Mouse (Mus musculus) thymus, postnatal 25 days (tissue): ENCODE results near the gene Gp1ba.

Source experiments
- DNase-seq: peaks from one replicate; pipeline ENCODE4 v3.0.0; 2022

Gene Gp1ba

GRCm38 (mm10) chr11:70674014-70674413 lies 35.1 kb downstream of the Gp1ba start:
- DNase-seq = no peak

GRCm38 (mm10) chr11:70674501-70674900 lies 35.6 kb downstream of the Gp1ba start:
- no peak for DNase-seq

DNA sequence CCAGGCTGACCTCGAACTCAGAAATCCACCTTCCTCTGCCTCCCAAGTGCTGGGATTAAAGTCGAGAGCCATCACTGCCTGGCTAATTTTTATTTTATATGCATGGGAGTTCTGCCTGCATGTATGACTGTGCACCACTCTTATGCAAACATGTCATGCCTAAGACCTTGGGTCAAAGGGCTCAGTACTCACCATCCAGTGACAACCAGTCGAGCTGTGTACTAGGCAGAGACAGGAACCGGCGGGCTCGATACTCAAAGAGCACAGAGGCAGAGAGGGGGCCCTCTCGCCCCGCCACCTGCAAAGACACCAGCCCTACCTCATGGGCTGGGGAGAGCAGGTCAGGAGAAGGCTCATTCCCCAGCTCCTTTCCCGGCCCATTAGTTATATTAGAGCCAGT lies 39.2 kb downstream of the Gp1ba start:
- no peak for DNase-seq

GRCm38 (mm10) chr11:70678576-70678975 lies 39.7 kb downstream of the Gp1ba start:
- DNase-seq = no peak

GRCm38 (mm10) chr11:70679361-70679760 lies 40.4 kb downstream of the Gp1ba start:
- no peak for DNase-seq

GRCm38 (mm10) chr11:70679894-70680293 lies 41.0 kb downstream of the Gp1ba start:
- no peak for DNase-seq

DNA sequence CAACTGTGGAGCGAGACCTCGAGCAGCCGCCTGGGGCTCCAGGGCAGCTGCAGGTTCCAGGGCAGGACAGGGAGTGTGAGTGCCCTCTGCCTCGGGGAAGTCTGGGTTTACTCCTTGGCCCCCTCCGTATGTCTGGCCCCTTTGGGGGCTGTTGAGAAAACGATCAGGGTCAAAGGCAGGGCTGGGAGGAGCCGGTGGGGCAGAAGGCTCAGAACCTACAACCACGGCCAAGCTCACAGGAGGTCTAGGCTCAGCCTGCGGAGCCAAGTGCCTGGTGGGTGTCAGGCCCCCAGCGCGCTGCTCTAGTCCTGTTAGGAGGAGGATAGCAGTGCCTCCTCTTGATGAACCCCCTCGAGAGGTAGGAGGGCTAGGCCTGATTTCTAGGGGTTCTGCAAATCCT lies 42.2 kb downstream of the Gp1ba start:
- no peak for DNase-seq

GRCm38 (mm10) chr11:70681897-70682581 lies 43.1 kb downstream of the Gp1ba start:
- DNase-seq = no peak

DNA sequence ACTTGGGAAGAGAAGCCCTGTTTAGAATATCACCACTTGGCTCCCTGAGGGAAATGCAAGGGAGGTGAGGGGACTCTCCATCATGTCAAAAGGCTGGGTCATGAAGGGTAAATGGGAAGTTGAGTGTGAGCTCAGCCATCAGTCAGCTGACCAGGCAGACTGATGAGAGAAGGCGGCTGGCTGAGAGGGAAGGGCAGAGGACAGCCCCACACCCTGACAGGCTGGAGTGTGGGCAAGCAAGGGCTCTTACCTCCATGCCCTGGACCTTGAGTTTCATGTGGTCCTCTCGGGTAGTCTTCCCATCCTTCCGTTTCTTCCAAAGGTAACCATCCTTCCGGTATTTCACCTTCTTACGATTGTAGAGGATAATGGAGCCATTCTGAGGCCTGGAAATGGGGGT lies 44.7 kb downstream of the Gp1ba start:
- no peak for DNase-seq

GRCm38 (mm10) chr11:70686901-70687566 lies 48.1 kb downstream of the Gp1ba start:
- no peak for DNase-seq

- peak; percentile 91 for DNase-seq
Measured at GRCm38 (mm10) chr11:70687601-70688199, 48.8 kb downstream of the Gp1ba start, which contains the start of gene Camta2. Gene Camta2, minus strand, starts transcription at chr11:70688105.

DNA sequence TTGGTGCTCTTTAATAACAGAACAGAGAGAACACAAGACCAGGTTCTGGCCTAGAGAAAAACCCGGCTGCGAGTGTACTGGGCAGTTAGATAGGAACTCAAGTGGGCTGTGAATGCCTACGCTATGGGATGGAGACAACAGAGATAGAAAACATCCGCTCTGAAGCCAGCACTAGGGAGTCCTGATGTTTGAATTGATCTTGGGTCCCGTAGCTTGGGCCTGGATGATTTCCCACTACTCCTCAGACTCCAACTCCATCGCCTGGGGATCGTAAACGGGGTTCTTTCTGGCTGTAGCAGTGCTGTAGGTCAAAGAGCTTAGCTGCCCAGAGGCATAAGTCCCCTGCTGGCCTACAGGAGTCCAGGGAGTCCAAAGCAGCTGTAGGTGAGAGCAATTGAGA lies 49.5 kb downstream of the Gp1ba start:
- DNase-seq = no peak

GRCm38 (mm10) chr11:70689578-70689977 lies 50.7 kb downstream of the Gp1ba start:
- DNase-seq = no peak
